Mouse (Mus musculus): ENCODE results near the gene Dpf2.

The Dpf2 gene

GRCm38 (mm10) chr19:5935691-5936090, 22.9 kb upstream of the Dpf2 start:
- DNase-seq (ENCODE audit: low spot score): no peak

GRCm38 (mm10) chr19:5935266-5935665, 22.5 kb upstream of the Dpf2 start:
- no peak for DNase-seq (ENCODE audit: low spot score)

- DNase-seq (ENCODE audit: low spot score): no peak
Observed at GRCm38 (mm10) chr19:5929634-5930596, 17.1 kb upstream of the Dpf2 start.

- DNase-seq (ENCODE audit: low spot score): no peak
Observed at GRCm38 (mm10) chr19:5928546-5928945, 15.7 kb upstream of the Dpf2 start.

GRCm38 (mm10) chr19:5928104-5928503, 15.3 kb upstream of the Dpf2 start:
- no peak for DNase-seq (ENCODE audit: low spot score)

- DNase-seq (ENCODE audit: low spot score): no peak
Observed at GRCm38 (mm10) chr19:5927532-5927931, 14.7 kb upstream of the Dpf2 start.

- DNase-seq (ENCODE audit: low spot score): no peak
Observed at GRCm38 (mm10) chr19:5927026-5927425, 14.2 kb upstream of the Dpf2 start.

GRCm38 (mm10) chr19:5925311-5925855, 12.6 kb upstream of the Dpf2 start:
- no peak for DNase-seq (ENCODE audit: low spot score)

- peak; percentile 80 for DNase-seq (ENCODE audit: low spot score)
Observed at GRCm38 (mm10) chr19:5924713-5925093, 11.9 kb upstream of the Dpf2 start, which contains the start of gene Cdc42ep2. Gene Cdc42ep2, minus strand, starts transcription at chr19:5924816.

GRCm38 (mm10) chr19:5923990-5924712, 11.3 kb upstream of the Dpf2 start:
- DNase-seq (ENCODE audit: low spot score): peak; percentile 88

GRCm38 (mm10) chr19:5922963-5923362, 10.2 kb upstream of the Dpf2 start:
- DNase-seq (ENCODE audit: low spot score): no peak

GRCm38 (mm10) chr19:5922119-5922942, 9.5 kb upstream of the Dpf2 start:
- no peak for DNase-seq (ENCODE audit: low spot score)

GRCm38 (mm10) chr19:5921715-5922114, 8.9 kb upstream of the Dpf2 start:
- DNase-seq (ENCODE audit: low spot score): no peak

- peak; percentile 98 for DNase-seq (ENCODE audit: low spot score)
Observed at GRCm38 (mm10) chr19:5912103-5913006, 455 bp downstream of the Dpf2 start.

- no peak for DNase-seq (ENCODE audit: low spot score)
Observed at GRCm38 (mm10) chr19:5911430-5912102, 1.2 kb downstream of the Dpf2 start.

GRCm38 (mm10) chr19:5910221-5910620, 2.6 kb downstream of the Dpf2 start:
- DNase-seq (ENCODE audit: low spot score): no peak

- no peak for DNase-seq (ENCODE audit: low spot score)
Observed at GRCm38 (mm10) chr19:5907275-5907674, 5.5 kb downstream of the Dpf2 start.

GRCm38 (mm10) chr19:5894002-5894678, 18.7 kb downstream of the Dpf2 start, which contains the start of gene Tigd3:
Gene Tigd3, minus strand, starts transcription at chr19:5894149.
- peak; percentile 76 for DNase-seq (ENCODE audit: low spot score)

GRCm38 (mm10) chr19:5893282-5894001, 19.4 kb downstream of the Dpf2 start:
- no peak for DNase-seq (ENCODE audit: low spot score)

Data from ovary, postnatal 10 days (tissue).